Mouse (Mus musculus) CD4-positive, CD25-positive, alpha-beta regulatory T cell, adult 2 months (primary cell): Measurements from ENCODE around the gene Sla2.

Experiments used
- DNase-seq: peaks from one replicate; pipeline ENCODE4 v3.0.0-alpha.2; 2012; ENCODE audit warnings: low read depth, low spot score

Gene Sla2

DNA sequence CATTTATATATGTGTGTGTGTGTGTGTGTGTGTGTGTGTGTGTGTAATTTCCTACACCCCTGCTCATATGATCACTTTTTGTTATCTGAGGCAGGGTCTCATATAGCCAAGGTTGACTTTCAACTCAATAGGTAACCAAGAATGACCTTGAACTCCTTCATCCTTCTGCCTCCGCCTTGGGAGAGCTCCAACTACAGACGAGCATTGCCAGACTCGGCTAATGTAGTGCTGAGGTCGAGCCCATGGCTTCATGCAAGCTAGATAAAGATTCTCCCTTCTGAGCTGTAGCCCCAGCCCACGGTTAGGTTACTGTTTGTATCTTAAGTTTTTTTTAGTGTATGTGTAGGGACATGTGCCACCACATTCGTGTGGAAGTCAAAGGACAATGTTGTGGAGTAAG lies 14.9 kb upstream of the Sla2 start:
- no peak for DNase-seq

DNA sequence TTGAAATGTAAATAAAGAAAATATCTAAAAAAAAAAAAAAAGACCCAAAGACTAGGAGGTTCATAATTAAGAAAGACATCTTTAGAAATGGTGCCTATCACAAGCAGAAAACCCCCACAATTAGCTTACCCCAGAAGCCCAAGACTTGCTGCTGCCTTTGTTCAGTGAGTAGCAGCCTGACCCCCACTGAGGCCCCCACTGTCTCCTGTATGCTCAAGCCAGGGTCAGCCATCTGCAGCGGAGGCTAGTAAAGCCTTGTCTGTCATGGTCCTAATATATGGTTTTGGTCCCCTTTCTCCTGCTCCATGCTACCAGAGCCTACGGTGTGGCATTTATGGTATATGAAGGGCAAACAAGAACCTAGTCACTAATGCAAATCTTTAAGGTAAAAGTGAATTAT lies 14.4 kb upstream of the Sla2 start:
- no peak for DNase-seq

DNA sequence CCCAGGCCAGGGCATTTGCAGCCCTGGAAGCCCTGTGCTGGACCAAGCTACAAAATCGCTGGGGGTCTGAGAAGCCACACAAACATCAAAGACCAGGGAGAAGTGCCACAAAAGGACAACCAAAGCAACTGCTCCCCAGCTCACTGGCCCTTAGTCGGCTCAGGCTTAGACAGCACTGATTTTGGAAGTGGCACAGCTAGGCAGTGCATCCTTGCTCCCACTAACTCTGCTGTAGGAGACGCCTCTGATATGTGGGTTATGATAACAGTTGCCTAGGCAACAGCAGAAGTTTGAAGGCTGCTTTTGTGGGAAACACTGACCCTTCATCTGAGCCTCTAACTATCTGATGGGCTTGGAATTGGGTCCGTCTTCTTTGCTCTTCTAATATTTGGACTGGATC lies 12.2 kb upstream of the Sla2 start:
- no peak for DNase-seq

DNA sequence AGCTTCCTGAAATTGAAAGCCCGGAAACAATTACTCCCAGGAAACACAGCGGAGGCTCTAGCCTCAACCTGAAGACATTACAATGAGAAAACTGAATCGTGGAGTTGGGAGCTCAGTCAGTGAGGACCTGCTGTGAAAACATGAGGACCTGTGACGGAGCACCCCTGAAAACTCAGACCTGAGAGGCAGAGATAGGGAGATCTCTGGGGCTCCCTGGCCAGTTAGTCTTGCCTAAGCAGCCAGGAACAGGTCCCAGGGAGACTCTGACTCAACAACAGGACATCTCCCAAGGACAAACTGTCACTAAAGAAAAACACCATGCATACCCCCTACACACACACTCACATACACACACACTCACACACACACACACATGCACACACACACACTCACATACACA lies 11.4 kb upstream of the Sla2 start:
- no peak for DNase-seq

DNA sequence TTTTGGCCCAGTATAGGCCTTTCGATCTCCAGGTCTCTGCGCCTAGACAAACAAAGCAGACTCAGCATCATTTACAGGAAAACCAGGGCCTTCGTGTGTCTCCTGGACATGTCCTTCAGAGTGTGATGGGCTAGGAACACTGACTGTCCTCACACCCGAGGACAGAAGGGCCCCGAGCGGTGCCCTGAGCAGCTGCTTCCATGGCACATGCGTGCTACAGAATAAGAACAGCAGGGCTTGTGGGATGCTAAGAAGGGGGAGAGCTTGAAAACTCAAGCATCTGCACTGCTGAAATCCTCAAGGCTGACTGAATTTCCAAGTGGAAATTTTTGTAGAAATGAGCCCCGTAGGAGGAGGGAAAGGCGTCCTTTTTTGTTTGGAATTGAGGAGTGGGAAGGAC lies 10.0 kb upstream of the Sla2 start:
- DNase-seq = no peak

DNA sequence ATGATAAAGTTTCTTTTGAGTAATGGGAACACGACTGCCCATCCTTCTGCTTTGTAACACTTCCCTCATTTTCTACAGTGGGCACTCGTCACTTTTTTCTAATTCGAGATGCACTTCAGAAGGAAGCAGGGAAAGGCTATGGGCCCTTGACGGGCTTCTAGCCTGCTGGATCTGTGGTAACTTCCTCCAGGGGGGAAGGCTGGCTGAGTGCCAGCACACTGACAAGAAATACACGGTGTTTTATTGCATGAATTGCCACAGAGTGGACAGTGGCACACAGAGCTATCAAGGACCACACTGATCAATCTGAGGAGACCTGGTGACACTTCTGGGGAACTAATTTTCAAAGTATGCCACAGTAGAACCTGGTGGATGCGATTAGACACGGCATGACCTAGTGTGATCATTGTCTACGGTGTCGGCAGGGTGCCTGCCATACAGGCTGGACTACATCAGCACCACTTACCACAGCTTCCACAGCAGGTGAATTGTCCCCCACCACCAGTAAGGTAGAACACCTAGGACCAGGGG lies 9.5 kb upstream of the Sla2 start:
- no peak for DNase-seq

DNA sequence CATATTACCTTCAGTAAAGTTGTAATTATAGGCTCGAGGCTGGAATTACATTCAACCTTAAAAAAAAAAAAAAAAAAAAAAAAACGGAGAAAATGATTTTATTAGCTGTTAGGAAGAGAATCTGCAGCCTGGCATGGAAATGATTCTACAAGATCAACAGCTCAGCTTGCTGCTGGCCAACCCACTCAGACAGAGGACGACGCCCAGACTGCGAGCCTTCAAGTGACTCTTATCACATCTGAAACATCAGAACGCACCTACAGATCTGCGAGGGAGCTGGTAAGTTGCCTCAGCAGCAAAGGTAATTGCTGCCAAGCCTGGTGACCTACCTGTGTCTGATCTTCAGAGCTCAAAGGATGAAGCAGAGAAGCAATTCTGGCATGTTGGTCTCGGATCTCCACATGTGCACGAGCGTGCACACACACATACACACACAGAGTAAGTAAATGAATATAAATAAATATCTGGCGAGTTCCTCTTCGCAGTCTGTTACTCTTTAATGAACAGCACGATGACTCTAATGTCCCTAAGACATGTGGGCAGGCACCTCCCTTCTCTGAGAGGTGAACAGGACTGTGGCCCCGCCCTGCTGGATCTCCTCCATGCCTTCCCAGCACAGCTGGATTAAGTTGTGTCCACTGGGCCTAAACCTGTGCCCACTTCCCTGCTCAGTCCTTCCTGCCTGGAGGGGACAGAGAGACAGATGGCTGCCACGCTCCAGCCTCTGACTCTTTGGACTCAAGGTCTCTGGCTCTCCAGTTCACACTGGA lies 7.7 kb upstream of the Sla2 start:
- no peak for DNase-seq

DNA sequence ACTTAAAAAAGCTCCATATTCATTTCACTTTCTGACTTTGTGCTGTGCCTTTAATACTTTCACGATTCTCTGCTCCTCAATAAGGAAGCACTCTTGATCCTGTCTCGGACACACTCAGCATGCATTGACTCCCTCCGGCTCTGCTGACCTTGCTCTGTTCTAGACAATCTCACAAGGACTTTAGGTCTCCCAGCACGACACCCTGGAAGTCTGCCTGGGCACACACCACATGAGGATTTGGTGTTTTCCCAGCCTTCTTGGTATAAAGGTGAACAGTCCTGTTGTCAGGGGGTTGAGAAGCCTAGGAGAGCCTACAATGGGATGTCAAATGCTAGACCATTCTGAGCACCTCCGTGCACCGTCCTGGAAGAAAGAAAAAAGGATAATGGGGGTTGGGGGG lies 5.8 kb upstream of the Sla2 start:
- no peak for DNase-seq

DNA sequence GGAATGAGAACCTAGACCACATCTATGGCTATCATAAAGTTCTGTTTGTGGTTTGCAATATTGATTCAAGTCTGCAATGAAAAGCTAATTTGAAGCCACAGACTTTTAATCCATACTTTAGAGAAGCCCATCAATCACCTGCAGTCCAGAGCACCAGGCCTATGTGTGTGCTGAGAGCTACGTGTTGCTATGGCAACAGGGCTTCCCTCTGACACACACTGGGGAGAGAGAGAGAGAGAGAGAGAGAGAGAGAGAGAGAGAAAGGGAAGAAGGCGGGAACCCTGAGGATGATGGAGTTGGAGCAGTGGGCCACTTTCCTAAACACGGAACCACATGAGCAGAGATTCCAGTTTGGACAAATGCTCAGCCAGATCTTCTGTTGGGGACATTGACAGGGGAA lies 5.2 kb upstream of the Sla2 start:
- no peak for DNase-seq

DNA sequence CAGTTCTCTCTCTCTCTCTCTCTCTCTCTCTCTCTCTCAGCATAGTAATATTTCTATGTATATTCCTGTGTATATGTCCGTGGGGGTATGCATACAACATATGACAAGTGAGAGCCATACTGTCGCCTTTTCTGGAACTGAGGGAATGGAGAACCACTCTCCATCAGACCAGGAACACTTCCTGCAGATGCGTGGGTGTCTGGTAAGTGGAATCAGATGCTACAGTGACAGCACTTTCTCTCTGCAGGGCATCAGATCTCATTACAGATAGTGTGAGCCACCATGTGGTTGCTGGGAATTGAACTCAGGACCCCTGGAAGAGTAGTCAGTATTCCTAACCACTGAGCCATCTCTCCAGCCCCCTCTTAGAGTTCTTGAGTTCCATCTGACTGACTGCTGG lies 1.5 kb upstream of the Sla2 start:
- DNase-seq = no peak

DNA sequence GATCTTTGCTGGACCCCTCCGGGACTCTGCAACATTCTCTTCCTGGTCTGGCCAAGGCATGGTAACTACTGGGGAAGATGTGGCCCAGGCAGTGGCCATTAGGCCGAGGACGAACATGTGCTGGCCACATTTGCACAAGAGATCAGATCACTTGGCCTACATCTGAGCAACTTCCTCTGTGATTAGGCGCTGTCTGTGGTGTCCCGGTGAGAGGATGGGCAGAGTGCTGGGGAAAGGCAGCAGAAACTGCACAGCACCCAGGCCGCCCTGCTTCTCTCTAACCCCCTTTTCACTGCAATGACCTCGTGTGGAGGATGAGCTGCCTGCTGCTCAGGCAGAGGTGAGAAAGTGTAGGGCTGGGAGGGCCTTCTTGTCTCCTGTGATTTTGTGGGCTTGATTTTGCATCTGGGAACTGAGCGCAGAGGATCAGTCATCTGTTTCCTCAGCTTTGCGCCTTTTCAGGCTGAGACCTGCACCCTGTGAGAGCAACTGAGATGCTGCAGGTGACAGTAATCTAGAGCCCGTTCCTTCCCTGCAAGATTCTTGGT lies 834 bp downstream of the Sla2 start:
- DNase-seq = peak; percentile 39

DNA sequence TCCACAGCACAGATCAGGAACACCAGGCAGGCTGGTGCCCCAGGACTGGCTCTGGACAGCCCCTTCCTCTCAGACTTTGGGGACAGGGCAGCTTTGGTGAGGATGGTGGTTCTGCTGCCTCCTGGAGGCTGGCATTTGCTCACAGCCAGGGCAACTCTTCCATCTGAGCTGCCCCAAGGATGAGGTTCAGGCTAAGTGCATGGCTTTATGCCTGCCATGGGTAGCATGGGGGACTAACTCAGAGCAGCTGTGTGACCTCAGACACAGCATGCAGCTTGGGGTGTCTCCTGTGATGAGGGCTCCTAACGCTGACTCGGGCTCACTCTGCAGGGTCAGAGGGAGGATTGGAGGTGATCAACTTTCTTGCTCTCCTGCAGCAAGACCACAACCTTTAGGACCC lies 1.3 kb downstream of the Sla2 start:
- DNase-seq = peak; percentile 18

DNA sequence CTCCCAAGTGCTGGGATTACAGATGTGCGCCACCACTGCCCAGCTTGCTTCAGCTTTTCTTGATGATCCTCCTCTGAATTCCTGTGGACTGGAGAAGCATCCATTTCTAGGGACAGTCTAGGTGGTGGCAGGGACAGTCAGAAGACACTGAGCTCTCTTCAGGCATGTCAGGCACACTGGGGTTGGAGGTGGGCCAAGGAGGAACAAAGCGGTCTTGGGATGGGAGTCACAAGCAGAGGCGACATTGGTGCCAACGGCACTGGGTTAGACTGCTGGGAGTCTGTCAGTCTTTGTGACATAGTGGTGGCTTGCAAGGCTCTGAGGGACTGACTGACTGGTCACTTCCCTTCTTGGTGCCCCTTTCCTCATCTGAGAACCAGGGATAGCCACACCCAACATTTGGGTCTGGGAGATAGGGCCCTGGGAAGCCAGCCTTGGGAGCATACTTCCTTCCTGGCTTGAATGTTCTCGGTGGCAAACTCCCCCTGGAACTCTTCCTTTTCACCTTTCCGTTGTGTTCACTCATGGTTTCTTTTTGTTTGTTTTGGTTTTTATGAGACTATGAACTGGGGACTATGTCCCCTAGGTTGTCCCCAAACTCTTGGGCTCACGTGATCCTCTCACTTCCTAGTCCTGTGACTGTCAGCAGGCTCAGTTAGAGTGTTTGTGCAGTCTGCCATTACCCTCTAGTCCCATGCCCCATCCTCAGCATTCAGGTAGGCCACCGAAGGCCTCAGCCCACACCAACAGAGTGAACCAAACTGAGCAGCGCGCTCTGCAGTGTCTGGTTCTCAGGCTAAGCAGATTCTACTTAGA lies 2.4 kb downstream of the Sla2 start:
- DNase-seq = peak; percentile 26

DNA sequence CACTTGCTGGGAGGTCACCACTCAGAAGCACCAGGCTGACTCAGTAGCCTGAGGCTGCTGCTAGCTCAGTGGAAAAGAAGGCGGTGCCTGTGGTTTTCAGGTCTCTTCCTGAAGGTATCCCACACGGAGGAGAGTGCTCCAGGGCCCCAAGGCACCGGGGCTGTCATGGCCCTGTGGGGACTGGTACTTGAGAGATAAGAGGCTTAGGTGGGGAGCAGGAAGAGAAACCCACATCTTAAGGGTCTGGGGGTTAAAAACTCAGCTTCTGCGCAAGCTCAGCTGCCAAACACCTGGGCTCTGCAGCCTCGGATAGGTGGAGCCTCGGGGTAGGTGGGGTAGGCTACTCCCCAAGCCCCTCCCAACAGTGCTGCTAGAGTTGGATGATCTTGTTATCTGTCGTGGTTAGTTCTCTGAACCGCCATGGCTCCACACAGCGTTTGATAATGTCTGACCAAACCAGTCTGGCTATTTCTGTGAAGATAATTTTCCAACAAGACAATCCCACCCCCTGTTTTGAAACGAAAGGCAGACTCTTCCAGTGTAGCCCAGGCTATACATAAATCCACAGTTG lies 4.5 kb downstream of the Sla2 start:
- DNase-seq = peak; percentile 75

DNA sequence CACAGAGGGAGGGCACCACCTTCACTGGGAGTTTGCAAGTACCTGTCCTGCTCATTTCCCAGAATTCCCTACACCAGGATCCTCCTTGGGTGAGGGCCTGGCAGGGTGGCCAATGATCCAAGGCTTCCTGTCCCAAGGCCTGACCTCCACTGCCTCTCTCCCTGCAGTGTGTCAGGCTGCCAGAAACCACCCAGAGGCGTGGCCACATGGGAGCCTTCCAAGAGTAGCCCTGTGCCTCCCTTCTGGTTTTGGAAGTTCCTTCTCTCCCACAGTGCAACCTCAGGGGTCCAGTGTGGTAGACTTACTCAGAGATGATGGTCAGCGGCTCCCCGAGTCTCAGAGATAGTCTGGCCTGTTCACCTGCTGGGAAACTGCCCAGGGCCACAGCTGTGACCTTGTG lies 7.5 kb downstream of the Sla2 start:
- no peak for DNase-seq

DNA sequence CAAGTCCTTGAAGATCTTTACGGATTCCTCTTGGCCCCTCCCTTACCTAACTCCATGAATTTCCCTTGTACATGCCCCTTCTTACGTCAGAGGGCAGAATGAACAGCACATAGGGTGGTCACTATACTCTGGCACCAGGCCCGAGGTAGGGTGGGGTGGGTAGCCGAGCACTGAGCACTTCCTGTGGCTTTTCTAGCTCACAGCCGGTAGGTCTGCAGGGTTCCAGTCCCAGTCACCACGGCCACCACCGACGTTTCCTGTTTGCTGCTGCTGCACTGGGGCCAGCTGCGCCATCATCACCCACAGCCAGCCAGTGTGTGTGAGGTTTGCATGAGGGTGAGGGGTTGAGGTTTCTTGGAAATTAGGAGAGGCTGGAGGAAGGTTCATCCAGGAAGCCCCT lies 9.3 kb downstream of the Sla2 start:
- DNase-seq = peak; percentile 76

DNA sequence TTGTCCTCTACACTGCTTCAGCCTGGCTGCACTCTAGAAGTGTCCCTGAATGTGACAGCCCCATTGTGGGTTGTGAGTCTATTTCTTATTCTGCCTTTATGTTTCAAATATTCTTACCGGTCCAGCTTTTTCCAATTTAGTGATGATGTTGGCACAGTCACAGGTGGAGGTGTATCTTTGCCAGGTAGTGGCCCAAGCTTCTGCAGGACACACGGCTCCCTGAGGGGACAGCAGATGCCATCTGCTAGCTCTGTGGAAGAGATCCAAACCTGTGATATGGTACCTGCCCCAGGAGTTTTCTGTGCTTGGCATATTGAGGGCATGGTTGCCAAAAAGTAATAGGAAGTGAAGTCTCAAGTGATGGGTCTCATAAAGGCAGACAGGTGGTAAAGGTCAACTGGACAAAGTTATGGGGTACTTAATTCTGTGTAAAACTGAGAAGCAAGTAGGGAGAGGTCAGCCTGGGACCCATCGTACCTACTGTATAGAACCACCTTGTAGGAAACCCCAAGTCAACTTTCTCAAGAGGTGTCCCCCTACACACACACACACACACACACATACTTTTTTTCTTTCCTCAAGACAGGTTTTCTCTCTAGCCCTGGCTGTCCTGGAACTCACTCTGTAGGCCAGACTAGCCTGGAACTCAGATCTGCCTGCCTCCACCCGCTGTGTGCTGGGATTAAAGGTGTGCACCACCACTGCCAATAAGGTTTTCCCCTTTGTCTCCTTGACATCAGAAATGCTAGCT lies 12.1 kb downstream of the Sla2 start:
- DNase-seq = no peak

DNA sequence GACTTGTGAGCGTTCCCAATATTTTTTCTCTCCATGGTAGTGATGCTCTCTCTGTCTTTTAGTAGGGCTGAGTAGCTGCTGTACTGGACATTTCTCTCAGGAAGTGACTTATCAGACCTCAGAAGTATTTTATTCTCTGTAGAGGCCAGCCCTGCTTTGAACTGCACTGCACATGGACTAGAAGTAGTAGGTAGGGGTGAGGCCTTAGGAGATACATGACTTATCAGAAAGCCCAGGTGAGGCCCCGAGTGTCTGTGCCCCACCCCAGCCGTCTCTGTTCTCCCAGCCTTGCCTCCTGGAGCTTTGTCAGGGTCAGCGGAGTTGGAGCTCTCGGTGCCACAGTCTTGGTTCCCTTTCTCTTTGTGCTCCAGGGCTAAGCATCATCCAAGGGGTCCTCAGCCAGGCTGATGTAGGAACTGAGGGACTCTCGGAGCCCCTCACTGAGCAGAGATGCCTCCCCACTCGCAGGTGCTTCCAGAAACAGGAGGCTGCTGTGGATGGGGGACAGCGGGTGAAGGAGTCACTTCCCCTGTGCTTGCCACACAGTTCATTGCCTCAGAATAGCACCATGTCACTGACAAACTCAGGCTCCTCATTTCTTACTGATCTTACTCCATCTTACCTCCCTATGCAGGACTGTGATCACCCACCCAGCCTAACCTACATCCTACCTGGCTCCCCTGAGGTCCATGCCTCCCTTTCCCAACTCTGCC lies 12.8 kb downstream of the Sla2 start:
- no peak for DNase-seq

DNA sequence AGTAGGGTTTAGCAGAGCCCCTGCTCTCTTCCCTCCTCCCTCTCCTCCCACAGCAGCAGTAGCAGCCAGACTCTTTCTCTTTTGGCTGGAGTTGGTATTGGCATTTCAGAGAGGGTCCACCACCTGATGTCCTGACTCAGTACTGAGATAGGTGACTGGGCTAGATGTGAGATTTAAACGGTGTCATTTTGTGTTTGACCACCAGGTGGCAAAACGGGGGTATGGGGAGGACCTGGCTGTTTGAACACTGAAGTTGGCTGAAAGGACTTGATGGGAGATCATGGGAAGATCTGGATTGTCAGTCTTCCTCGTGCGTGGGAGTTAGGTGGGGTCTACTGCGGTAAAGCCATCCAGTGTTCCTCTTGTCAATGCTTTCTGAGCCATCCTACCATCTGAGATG lies 13.4 kb downstream of the Sla2 start:
- peak; percentile 86 for DNase-seq

DNA sequence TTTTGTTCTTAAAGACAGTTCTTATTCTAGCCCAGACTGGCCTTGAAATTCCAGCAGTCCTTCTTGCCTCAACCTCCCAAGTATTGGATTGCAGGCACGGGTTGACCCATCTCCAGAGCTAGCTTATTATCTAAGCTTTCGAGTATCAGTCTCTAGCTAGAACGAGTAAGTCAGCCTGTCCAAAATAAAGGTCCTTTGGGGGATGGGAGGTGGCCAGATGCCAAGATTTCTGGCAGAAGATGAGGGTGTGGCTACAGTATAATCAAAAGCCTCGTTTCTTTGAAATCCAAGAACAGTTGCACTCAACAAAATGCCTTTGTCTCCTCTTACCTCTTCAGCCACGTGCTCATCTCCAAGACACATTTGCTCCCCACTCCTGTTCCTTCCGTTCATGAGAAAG lies 16.5 kb downstream of the Sla2 start:
- peak; percentile 28 for DNase-seq

DNA sequence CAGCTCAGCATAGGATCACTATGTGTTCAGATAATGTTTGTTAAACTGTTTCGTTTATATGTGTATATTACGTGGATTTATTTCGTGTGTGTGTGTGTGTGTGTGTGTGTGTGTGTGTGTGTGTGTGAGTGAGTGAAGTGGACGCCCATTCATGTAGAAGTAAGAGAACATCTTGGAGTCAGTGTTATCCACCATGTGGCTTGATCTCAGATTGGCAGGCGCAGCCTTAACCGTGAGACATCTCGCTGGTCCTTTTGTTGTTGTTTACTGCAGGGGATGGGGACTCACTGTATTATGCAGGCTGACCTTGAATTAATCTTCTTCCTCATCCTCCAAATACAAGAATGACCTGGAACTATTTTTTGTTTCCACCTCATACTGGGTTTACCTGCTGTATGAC lies 17.4 kb downstream of the Sla2 start:
- no peak for DNase-seq
